Comparison of ENCODE assay signal across 15 mouse cellular contexts in the genomic region with DNA sequence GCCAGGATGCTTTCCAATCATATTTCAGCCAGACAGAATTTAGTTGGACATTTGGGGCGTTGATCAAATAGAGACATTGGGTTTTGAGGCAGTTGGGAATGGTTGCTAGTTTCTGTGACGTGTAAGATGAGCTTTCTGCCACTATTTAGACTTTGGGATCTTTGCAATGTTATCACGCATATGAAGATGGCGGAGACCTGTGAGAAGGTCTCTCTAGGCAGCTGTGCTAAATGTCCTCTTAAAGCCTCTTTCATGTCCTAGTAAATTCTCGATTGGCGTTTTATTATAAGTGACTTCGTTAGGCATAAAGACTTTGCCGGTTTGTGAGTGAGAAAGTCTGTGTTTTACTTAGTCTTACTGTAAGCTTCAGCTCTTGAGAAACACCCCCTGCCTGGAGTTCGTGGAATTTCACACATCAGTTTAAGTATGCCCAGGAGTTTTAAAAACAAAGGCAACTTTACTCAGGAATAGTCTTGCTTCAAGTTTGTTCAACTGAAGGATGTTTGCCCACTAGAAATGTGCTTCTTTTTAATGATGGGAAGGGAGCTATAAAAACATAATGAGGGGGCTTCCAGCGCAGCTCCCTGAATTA.
DNase-seq lines count a peak whose midpoint lies in the region; ATAC-seq lines count a peak whose summit lies in the region.
"Had no signal": no experiment of that assay in that cellular context is flagged by ENCODE, and none has a peak within 500 bp of the region (broad histone marks: within the 10 kb centered on the region; RNA-seq: fewer than 3 reads in every experiment).

No protein-coding gene starts in this region.

- 0 out of 2 replicates have a peak, but pooled peaks cover 2% of the 10 kb centered on the region for H3K4me1 ChIP-seq in heart, embryonic 15.5 days (replicated peaks)

- intact Hi-C loops in heart, postnatal 36 days (cut with DNase I), result loop anchor here (1.0 to 5.0 kb wide), 5 partner anchors 279 to 1634 kb away; no protein-coding TSS in a partner anchor

- 50% methylated on average over 10 of the region's 10 CpGs for WGBS in heart, embryonic 15.5 days

- no peaks in the 10 kb centered on the region for H3K9me3 ChIP-seq in heart, embryonic 15.5 days (replicated peaks)
- H3K9me3 ChIP-seq: embryonic facial prominence, embryonic 12.5 days; heart, embryonic 10.5 days; hindbrain, embryonic 13.5 days; neural tube, embryonic 15.5 days had no signal

- H3K27me3 ChIP-seq in heart, embryonic 15.5 days, result no peaks in the 10 kb centered on the region
- H3K27me3 ChIP-seq: CH12.LX; embryonic facial prominence, embryonic 12.5 days; hindbrain, embryonic 13.5 days; neural tube, embryonic 15.5 days; Patski had no signal

- H3K9ac ChIP-seq in heart, embryonic 15.5 days, result no peak overlapping the region
- H3K9ac ChIP-seq: embryonic facial prominence, embryonic 12.5 days; hindbrain, embryonic 13.5 days; neural tube, embryonic 15.5 days had no signal

- peak; percentile 29 for DNase-seq in embryo, embryonic 10.5 days (ENCODE audit: low spot score)
- DNase-seq in embryo, embryonic 10 days (ENCODE audit: low spot score), result no peak
- DNase-seq in heart, postnatal 36 days, result no peak
- DNase-seq in retina, postnatal 1 day, result peak; percentile 11
- DNase-seq in retina, embryonic 14.5 days (ENCODE audit: low spot score), result no peak
- DNase-seq in right cerebral cortex, postnatal 36 days (ENCODE audit: low spot score in 2 of 2), result no peak
- no peak for DNase-seq in left cerebral cortex, adult 8-10 months (ENCODE audit: low spot score in 2 of 2)
- DNase-seq: kidney, adult 11 months had no signal

- no peak overlapping the region for H3K4me3 ChIP-seq in heart, embryonic 15.5 days
- H3K4me3 ChIP-seq: embryonic facial prominence, embryonic 12.5 days; heart, embryonic 10.5 days; hindbrain, embryonic 13.5 days; neural tube, embryonic 15.5 days had no signal

- peak overlapping the region; percentile 16 for H3K4me2 ChIP-seq in heart, embryonic 15.5 days
- H3K4me2 ChIP-seq: embryonic facial prominence, embryonic 12.5 days; hindbrain, embryonic 13.5 days; neural tube, embryonic 15.5 days had no signal

- no peak for ATAC-seq in heart, embryonic 15.5 days (replicated peaks; ENCODE audit: insufficient number of reproducible peaks, insufficient read depth, low FRiP score, low read depth)
- ATAC-seq: Patski had no signal

- no peak overlapping the region for H3K27ac ChIP-seq in heart, embryonic 15.5 days
- H3K27ac ChIP-seq: embryonic facial prominence, embryonic 12.5 days; heart, embryonic 10.5 days; hindbrain, embryonic 13.5 days; neural tube, embryonic 15.5 days had no signal

- H3K36me3 ChIP-seq in heart, embryonic 15.5 days, result no peaks in the 10 kb centered on the region
- H3K36me3 ChIP-seq: embryonic facial prominence, embryonic 12.5 days; heart, embryonic 10.5 days; hindbrain, embryonic 13.5 days; neural tube, embryonic 15.5 days had no signal

Comparison
In these comparisons a context has a peak if more than half of its experiments do, and no peak if none do; other contexts are left out.
1. DNase-seq: peak in embryo, embryonic 10.5 days (single experiment) and retina, postnatal 1 day (single experiment); none in embryo, embryonic 10 days (single experiment), heart, postnatal 36 days (0 of 2), retina, embryonic 14.5 days (single experiment), right cerebral cortex, postnatal 36 days (0 of 2) and left cerebral cortex, adult 8-10 months (0 of 2).